8 mouse cellular contexts compared by ENCODE assay signal in genomic region chr4:58253410-58253809, GRCm38 (mm10). TPM values are rescaled to one million over a fixed set of nuclear protein-coding genes. Genes with fewer than 3 reads are reported as not detected.
DNase-seq lines count a peak whose midpoint lies in the region; ATAC-seq lines count a peak whose summit lies in the region.

No protein-coding gene starts in this region.

- peak; percentile 82 for ATAC-seq in frontal cortex, adult (ENCODE audit: low TSS enrichment)
- ATAC-seq in midbrain, embryonic 14.5 days (ENCODE audit: low FRiP score, low TSS enrichment) = no peak
- ATAC-seq in megakaryocyte, adult 5-6 weeks (ENCODE audit: poor library complexity, severe bottlenecking) = peak; percentile 76

- 38% methylated on average over 5 of the region's 5 CpGs for WGBS in midbrain, embryonic 14.5 days
- 42% methylated on average over 5 of the region's 5 CpGs for WGBS in midbrain, embryonic 10.5 days

- no peaks in the 10 kb centered on the region for H3K36me3 ChIP-seq in midbrain, embryonic 14.5 days (ENCODE audit: control insufficient read depth, insufficient read depth, low read length)
- H3K36me3 ChIP-seq in midbrain, embryonic 10.5 days = no peaks in the 10 kb centered on the region

- no peak overlapping the region for H3K9ac ChIP-seq in midbrain, embryonic 14.5 days (replicated peaks; ENCODE audit: low read length)

- H3K27me3 ChIP-seq in midbrain, embryonic 14.5 days (ENCODE audit: control insufficient read depth, insufficient read depth, low read length) = no peaks in the 10 kb centered on the region
- H3K27me3 ChIP-seq in midbrain, embryonic 10.5 days (ENCODE audit: low read depth, poor library complexity, severe bottlenecking) = no peaks in the 10 kb centered on the region

- no peaks in the 10 kb centered on the region for H3K9me3 ChIP-seq in midbrain, embryonic 14.5 days (ENCODE audit: control insufficient read depth, low read length)
- no peaks in the 10 kb centered on the region for H3K9me3 ChIP-seq in midbrain, embryonic 10.5 days (replicated peaks)

- DNase-seq in frontal cortex, postnatal 14 days (ENCODE audit: low spot score in 2 of 2) = no peak
- peak; percentile 89 for DNase-seq in midbrain, embryonic 14.5 days
- DNase-seq in midbrain, embryonic 10.5 days (ENCODE audit: low spot score) = no peak
- peak; percentile 42 for DNase-seq in c-Kit-positive CD71-negative TER-119-negative erythroid progenitor cells, embryonic 14.5 days (ENCODE audit: low read depth)
- DNase-seq in gastrocnemius, postnatal 14 days = peak; percentile 13
- DNase-seq in spleen, postnatal 4 days (ENCODE audit: low spot score in 2 of 2) = no peak

- no peak overlapping the region for H3K4me2 ChIP-seq in midbrain, embryonic 14.5 days (ENCODE audit: low read length)

- no peaks in the 10 kb centered on the region for H3K4me1 ChIP-seq in midbrain, embryonic 14.5 days (ENCODE audit: control insufficient read depth, insufficient read depth, low read length)
- no peaks in the 10 kb centered on the region for H3K4me1 ChIP-seq in midbrain, embryonic 10.5 days

- intact Hi-C loops in gastrocnemius, postnatal 14 days (cut with DNase I; ENCODE audit: low total_unique reads) = loop anchor here (10.0 kb wide), 1 partner anchor 349 kb away; no protein-coding TSS in a partner anchor

- H3K4me3 ChIP-seq in midbrain, embryonic 14.5 days (replicated peaks; ENCODE audit: low read depth, low read length) = no peak overlapping the region
- no peak overlapping the region for H3K4me3 ChIP-seq in midbrain, embryonic 10.5 days

- H3K27ac ChIP-seq in midbrain, embryonic 14.5 days (replicated peaks; ENCODE audit: low read depth, low read length) = no peak overlapping the region
- no peak overlapping the region for H3K27ac ChIP-seq in midbrain, embryonic 10.5 days (replicated peaks)

RNA-seq across cellular contexts. Expression of gene Musk, which starts 32.4 kb away (rescaled TPM):
- not detected in 2 replicates for polyA plus RNA-seq in midbrain, embryonic 14.5 days (2014; fragmentation: Nextera tagmentation; extraction: Ambion mirVana)
- polyA plus RNA-seq in midbrain, embryonic 10.5 days (2016; fragmentation: Nextera tagmentation; extraction: Ambion mirVana) = 0.07 TPM in 1 of 2 replicates, not detected in the other
- total RNA-seq in gastrocnemius, postnatal 14 days (2021) = 10 to 100 TPM; 22.2 to 30.0 TPM
- not detected in 2 replicates for total RNA-seq in megakaryocyte, adult 5-6 weeks (2015)
- total RNA-seq in megakaryocyte, adult 5-6 weeks (2017) = not detected in 2 replicates

RNA-seq across cellular contexts. Expression of gene Svep1, which starts 46.8 kb away (rescaled TPM):
- polyA plus RNA-seq in midbrain, embryonic 14.5 days (2014; fragmentation: Nextera tagmentation; extraction: Ambion mirVana) = 0.46 and 0.92 TPM in 2 replicates
- 1.8 and 2.7 TPM in 2 replicates for polyA plus RNA-seq in midbrain, embryonic 10.5 days (2016; fragmentation: Nextera tagmentation; extraction: Ambion mirVana)
- 10 to 100 TPM; 14.7 to 17.3 TPM for total RNA-seq in gastrocnemius, postnatal 14 days (2021)
- 0.43 TPM in 1 of 2 replicates, not detected in the other for total RNA-seq in megakaryocyte, adult 5-6 weeks (2015)
- total RNA-seq in megakaryocyte, adult 5-6 weeks (2017) = 0.04 and 0.07 TPM in 2 replicates

Comparison
In these comparisons a context has a peak if more than half of its experiments do, and no peak if none do; other contexts are left out.
1. DNase-seq: peak in midbrain, embryonic 14.5 days (single experiment), c-Kit-positive CD71-negative TER-119-negative erythroid progenitor cells, embryonic 14.5 days (single experiment) and gastrocnemius, postnatal 14 days (single experiment); none in frontal cortex, postnatal 14 days (0 of 2), midbrain, embryonic 10.5 days (single experiment) and spleen, postnatal 4 days (0 of 2).
2. RNA of gene Musk, which starts 32.4 kb away (total RNA-seq): 22.2 to 30.0 TPM in gastrocnemius, postnatal 14 days; not detected in megakaryocyte, adult 5-6 weeks; every median in the first group is over 10 times any median in the second.
3. RNA of gene Svep1, which starts 46.8 kb away (total RNA-seq): 14.7 to 17.3 TPM in gastrocnemius, postnatal 14 days; 0.04 to 0.43 TPM in megakaryocyte, adult 5-6 weeks; every median in the first group is over 10 times any median in the second.